Mouse (Mus musculus): ENCODE data around the gene Ggt5. TPM values are rescaled to one million over a fixed set of nuclear protein-coding genes. Genes with fewer than 3 reads are reported as not detected.
A peak's percentile ranks its signal among the peaks of the same experiment; 100 is the strongest.

Ggt5 gene
- polyA plus RNA-seq, 1 experiment from 2014 or later: 7.9 TPM

DNA sequence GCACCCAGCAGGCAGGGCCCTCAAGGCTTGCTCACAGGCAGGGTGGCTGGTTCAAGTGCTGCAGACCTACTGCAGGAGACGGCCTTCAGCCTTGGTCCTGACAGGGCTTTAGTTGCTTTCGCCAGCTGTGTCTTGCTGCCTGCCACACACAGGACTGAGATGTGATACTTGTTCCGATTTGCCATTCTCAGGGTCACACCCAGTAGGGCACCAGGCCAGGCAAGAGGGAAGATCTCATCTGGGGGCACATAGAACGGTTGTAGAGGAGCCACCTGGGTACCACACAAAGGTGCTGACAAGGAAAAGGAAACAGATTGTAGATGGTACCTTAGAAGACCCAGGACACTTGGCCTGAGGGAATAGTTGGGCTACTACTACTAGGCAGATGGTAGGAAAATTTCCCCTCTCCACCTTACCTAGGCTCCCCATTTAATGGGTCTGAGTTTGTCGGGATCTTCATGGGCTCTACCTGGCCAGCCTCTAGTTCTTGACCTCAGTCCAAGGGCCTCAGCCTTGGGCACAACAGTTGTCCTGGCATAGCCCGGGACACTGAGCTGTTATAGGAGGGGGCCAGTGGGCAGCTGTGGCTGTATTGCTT is 75.6 kb downstream of the Ggt5 start:
- peaks cover 14% of the 10 kb centered on the region for H3K4me1 ChIP-seq (replicated peaks)
- no peak overlapping the region for H3K9ac ChIP-seq
- no peaks in the 10 kb centered on the region for H3K27me3 ChIP-seq (replicated peaks)
- H3K4me3 ChIP-seq (replicated peaks): no peak overlapping the region
- ATAC-seq: no peak
- H3K27ac ChIP-seq: no peak overlapping the region
- H3K9me3 ChIP-seq: no peaks in the 10 kb centered on the region
- no peak overlapping the region for H3K4me2 ChIP-seq (replicated peaks)
- H3K36me3 ChIP-seq: peaks cover 25% of the 10 kb centered on the region; the same call in 1 of the 2 replicates
- 92% methylated on average over 6 of the region's 6 CpGs for WGBS

DNA sequence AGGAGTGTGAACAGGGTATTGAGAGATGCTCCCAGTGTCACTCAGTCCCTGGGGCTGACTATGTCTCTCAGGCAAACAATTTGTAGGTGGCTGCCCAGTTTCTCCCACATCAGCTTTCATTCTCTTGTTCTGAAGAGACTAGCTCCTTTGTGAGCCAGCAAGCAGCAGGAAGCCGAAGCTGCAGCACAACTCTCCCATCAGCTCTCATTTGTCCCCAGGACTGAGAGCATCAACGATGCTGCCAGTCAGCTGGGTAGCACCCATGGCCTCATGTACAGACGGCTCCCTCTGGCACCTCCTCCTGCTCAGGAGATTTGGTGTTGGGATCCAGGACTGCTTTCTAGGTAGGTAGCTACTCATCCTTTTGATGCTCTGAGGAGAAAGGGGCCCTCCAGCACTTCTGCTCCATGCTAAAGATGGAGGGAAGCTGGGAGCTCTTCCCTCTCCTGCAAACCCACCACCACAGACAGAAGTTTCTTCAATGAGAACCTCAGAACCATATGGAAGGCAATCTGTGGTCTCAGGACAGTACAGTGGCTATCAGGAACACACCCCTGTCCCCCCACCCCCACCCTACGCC is 77.4 kb downstream of the Ggt5 start:
- peaks cover 14% of the 10 kb centered on the region for H3K4me1 ChIP-seq (replicated peaks)
- H3K4me3 ChIP-seq (replicated peaks): peak overlapping the region; percentile 63
- peak overlapping the region; percentile 92 for H3K4me2 ChIP-seq (replicated peaks)
- H3K27me3 ChIP-seq (replicated peaks): no peaks in the 10 kb centered on the region
- peak overlapping the region; percentile 82 for H3K27ac ChIP-seq
- H3K9me3 ChIP-seq: no peaks in the 10 kb centered on the region
- peaks cover 21% of the 10 kb centered on the region for H3K36me3 ChIP-seq
- 50% methylated on average over 4 of the region's 4 CpGs for WGBS
- peak overlapping the region; percentile 76 for H3K9ac ChIP-seq
- ATAC-seq: no peak

Other genes starting within 250 kb of the Ggt5 start
- gene Upb1, start 188.2 kb upstream of the Ggt5 start, polyA plus RNA-seq (2015; fragmentation: Nextera tagmentation; extraction: Ambion mirVana): 0.88 and 1.9 TPM in 2 replicates
- 147 and 156 TPM in 2 replicates for gene Snrpd3, start 71.8 kb upstream of the Ggt5 start, polyA plus RNA-seq (2015; fragmentation: Nextera tagmentation; extraction: Ambion mirVana)
- gene Gucd1, start 71.4 kb upstream of the Ggt5 start, polyA plus RNA-seq (2015; fragmentation: Nextera tagmentation; extraction: Ambion mirVana): 39.8 and 46.7 TPM in 2 replicates
- 2.1 and 2.7 TPM in 2 replicates for gene Lrrc75b, start 29.0 kb upstream of the Ggt5 start, polyA plus RNA-seq (2015; fragmentation: Nextera tagmentation; extraction: Ambion mirVana)
- 46.5 and 63.7 TPM in 2 replicates for gene Ggt1, start 27.7 kb upstream of the Ggt5 start, polyA plus RNA-seq (2015; fragmentation: Nextera tagmentation; extraction: Ambion mirVana)
- 13.4 and 13.9 TPM in 2 replicates for gene Susd2, start 54.7 kb downstream of the Ggt5 start, polyA plus RNA-seq (2015; fragmentation: Nextera tagmentation; extraction: Ambion mirVana)
- gene Cabin1, start 175.0 kb downstream of the Ggt5 start, polyA plus RNA-seq (2015; fragmentation: Nextera tagmentation; extraction: Ambion mirVana): 29.0 and 32.6 TPM in 2 replicates
- 74.7 and 76.1 TPM in 2 replicates for gene Ddt, start 184.1 kb downstream of the Ggt5 start, polyA plus RNA-seq (2015; fragmentation: Nextera tagmentation; extraction: Ambion mirVana)
- gene Gm20441, start 191.6 kb downstream of the Ggt5 start, polyA plus RNA-seq (2015; fragmentation: Nextera tagmentation; extraction: Ambion mirVana): 0.96 TPM in 1 of 2 replicates, not detected in the other
- 38.7 and 40.3 TPM in 2 replicates for gene Gstt3, start 192.1 kb downstream of the Ggt5 start, polyA plus RNA-seq (2015; fragmentation: Nextera tagmentation; extraction: Ambion mirVana)
- 15.0 and 16.6 TPM in 2 replicates for gene Gstt1, start 209.2 kb downstream of the Ggt5 start, polyA plus RNA-seq (2015; fragmentation: Nextera tagmentation; extraction: Ambion mirVana)
- gene Gstt4, start 233.2 kb downstream of the Ggt5 start, polyA plus RNA-seq (2015; fragmentation: Nextera tagmentation; extraction: Ambion mirVana): not detected in 2 replicates
- 57.5 and 63.1 TPM in 2 replicates for gene Gstt2, start 248.1 kb downstream of the Ggt5 start, polyA plus RNA-seq (2015; fragmentation: Nextera tagmentation; extraction: Ambion mirVana)

Measured in intestine, embryonic 15.5 days (tissue).